In genomic region chr12:76196709-76197054, GRCm38 (mm10) we compare ENCODE assay signal across 8 mouse cellular contexts. TPM values are rescaled to one million over a fixed set of nuclear protein-coding genes. Genes with fewer than 3 reads are reported as not detected.
DNase-seq lines count a peak whose midpoint lies in the region; ATAC-seq and TF ChIP-seq lines count a peak whose summit lies in the region.

No protein-coding gene starts in this region.

- 5% methylated on average over 6 of the region's 6 CpGs for WGBS in forebrain, postnatal 0 days
- WGBS in lung, adult 2 months = 12% methylated on average over 6 of the region's 6 CpGs
- WGBS in olfactory bulb, adult 2 months = 7% methylated on average over 6 of the region's 6 CpGs
- WGBS in thymus, adult 2 months = 17% methylated on average over 6 of the region's 6 CpGs

- H3K4me1 ChIP-seq in ES-E14 (ENCODE audit: control insufficient read depth in 2 of 2, insufficient read depth in 2 of 2, low read length in 2 of 2, poor library complexity in 1 of 2) = peaks cover 0 to 6% of the 10 kb centered on the region in 2 experiments; a peak in 1 of 4 replicates
- H3K4me1 ChIP-seq in forebrain, postnatal 0 days (ENCODE audit: insufficient read depth) = peaks cover 9% of the 10 kb centered on the region; the same call in 1 of the 2 replicates
- H3K4me1 ChIP-seq in lung, adult 2 months (ENCODE audit: control insufficient read depth, insufficient read depth, low read length) = peaks cover 4% of the 10 kb centered on the region; the same call in 1 of the 2 replicates
- H3K4me1 ChIP-seq in olfactory bulb, adult 2 months (ENCODE audit: control insufficient read depth, insufficient read depth, low read length) = peaks cover 2% of the 10 kb centered on the region
- peaks cover 4% of the 10 kb centered on the region for H3K4me1 ChIP-seq in thymus, adult 2 months (replicated peaks; ENCODE audit: control insufficient read depth, insufficient read depth, low read length)

- H3K9ac ChIP-seq in ES-E14 (ENCODE audit: insufficient read depth, low read depth, low read length, poor library complexity, severe bottlenecking) = no peak overlapping the region
- peak overlapping the region; percentile 46; the same call in 1 of the 2 replicates for H3K9ac ChIP-seq in forebrain, postnatal 0 days

- H3K27ac ChIP-seq in ES-E14 (ENCODE audit: insufficient read depth, low read depth, low read length, poor library complexity, severe bottlenecking) = no peak overlapping the region
- no peak overlapping the region for H3K27ac ChIP-seq in forebrain, postnatal 0 days (ENCODE audit: low read depth, low read length)
- peak overlapping the region; percentile 56; the same call in 1 of the 2 replicates for H3K27ac ChIP-seq in layer of hippocampus, adult 2 months
- H3K27ac ChIP-seq in olfactory bulb, adult 2 months (ENCODE audit: insufficient read depth, low read depth, low read length) = no peak overlapping the region
- no peak overlapping the region for H3K27ac ChIP-seq in thymus, adult 2 months (ENCODE audit: control insufficient read depth, insufficient read depth, low read length)

- H3K36me3 ChIP-seq in ES-E14 (ENCODE audit: control insufficient read depth, insufficient read depth, low read length, poor library complexity, severe bottlenecking) = no peaks in the 10 kb centered on the region
- H3K36me3 ChIP-seq in forebrain, postnatal 0 days (ENCODE audit: insufficient read depth) = no peaks in the 10 kb centered on the region
- no peaks in the 10 kb centered on the region for H3K36me3 ChIP-seq in thymus, adult 2 months (ENCODE audit: control insufficient read depth, insufficient read depth, low read length)

- H3K4me3 ChIP-seq in ES-E14 (ENCODE audit: insufficient read depth in 1 of 2, low read depth in 1 of 2, low read length in 2 of 2, poor library complexity in 1 of 2, severe bottlenecking in 1 of 2) = peak overlapping the region in 1 of 2 experiments; percentile 46; a peak in 2 of 4 replicates
- H3K4me3 ChIP-seq in forebrain, postnatal 0 days (ENCODE audit: low read depth, low read length) = peak overlapping the region; percentile 30; the same call in 1 of the 2 replicates
- H3K4me3 ChIP-seq in layer of hippocampus, adult 2 months = peak overlapping the region; percentile 50
- H3K4me3 ChIP-seq in lung, adult 2 months (replicated peaks; ENCODE audit: extremely low read depth, low read depth, low read length) = no peak overlapping the region
- no peak overlapping the region for H3K4me3 ChIP-seq in olfactory bulb, adult 2 months (ENCODE audit: insufficient read depth, low read depth, low read length)
- H3K4me3 ChIP-seq in thymus, adult 2 months (ENCODE audit: control insufficient read depth, insufficient read depth, low read length) = no peak overlapping the region

- H3K4me2 ChIP-seq in forebrain, postnatal 0 days (ENCODE audit: low read depth) = peak overlapping the region; percentile 87

- TF ChIP-seq POLR2A in lung, adult 2 months (IDR thresholded peaks at IDR 0.05; ENCODE audit: borderline replicate concordance, extremely low read depth, low read depth, low read length) = no peak
- no peak for TF ChIP-seq POLR2A in olfactory bulb, adult 2 months (IDR thresholded peaks at IDR 0.05; ENCODE audit: insufficient read depth, low read depth, low read length)
- TF ChIP-seq POLR2A in thymus, adult 2 months (IDR thresholded peaks at IDR 0.05; ENCODE audit: control insufficient read depth, extremely low read depth, insufficient read depth, low read length, poor library complexity) = no peak

- ATAC-seq in forebrain, postnatal 0 days = peak; percentile 89

- in situ Hi-C loops in ES-E14 (cut with MboI; ENCODE audit: low sequenced_read_pairs in 2 of 2, unreplicated experiment in 2 of 2) = loop anchor here (10.0 to 25.0 kb wide), 3 partner anchors 182 to 409 kb away; no protein-coding TSS in a partner anchor

- H3K27me3 ChIP-seq in forebrain, postnatal 0 days (ENCODE audit: insufficient read depth, low read length) = no peaks in the 10 kb centered on the region
- no peaks in the 10 kb centered on the region for H3K27me3 ChIP-seq in thymus, adult 2 months (ENCODE audit: control insufficient read depth, insufficient read depth, low read length)

- no peak for DNase-seq in ES-E14 (ENCODE audit: low read depth, low spot score)
- DNase-seq in cerebellum, adult 18-20 months = peak; percentile 79 to 83
- peak; percentile 93 for DNase-seq in forebrain, postnatal 0 days
- DNase-seq in heart, postnatal 4 days = peak; percentile 81
- DNase-seq in layer of hippocampus, adult 2 months (ENCODE audit: low spot score in 2 of 2) = peak; percentile 79 to 82
- peak; percentile 68 for DNase-seq in lung, adult 2 months
- peak; percentile 74 for DNase-seq in thymus, adult 2 months

- TF ChIP-seq CTCF in forebrain, postnatal 0 days (IDR thresholded peaks at IDR 0.05; ENCODE audit: low read depth) = peak; percentile 91
- TF ChIP-seq CTCF in layer of hippocampus, adult 2 months (conservative IDR thresholded peaks at IDR 0.05) = peak; percentile 98
- TF ChIP-seq CTCF in lung, adult 2 months (IDR thresholded peaks at IDR 0.05; ENCODE audit: insufficient read depth, low read length) = peak; percentile 36; the same call in 1 of the 2 replicates
- peak; percentile 31; the same call in 1 of the 2 replicates for TF ChIP-seq CTCF in olfactory bulb, adult 2 months (IDR thresholded peaks at IDR 0.05; ENCODE audit: insufficient read depth, low read depth, low read length)
- TF ChIP-seq CTCF in thymus, adult 2 months (IDR thresholded peaks at IDR 0.05; ENCODE audit: borderline replicate concordance, control insufficient read depth, extremely low read depth, insufficient read depth, low read length, poor library complexity) = no peak

- H3K9me3 ChIP-seq in ES-E14 (ENCODE audit: control insufficient read depth, insufficient read depth, low read depth, low read length) = no peaks in the 10 kb centered on the region
- H3K9me3 ChIP-seq in forebrain, postnatal 0 days (ENCODE audit: low read length) = no peaks in the 10 kb centered on the region

TF ChIP-seq in ES-E14, 5 proteins besides CTCF, POLR2A, EP300 and RAD21:
- TF ChIP-seq MAFK (IDR thresholded peaks at IDR 0.05; ENCODE audit: insufficient read depth, low read depth, low read length) (no peak), ZC3H11A (IDR thresholded peaks at IDR 0.05; ENCODE audit: borderline replicate concordance, low read depth, low read length) (peak; percentile 72), HCFC1 (IDR thresholded peaks at IDR 0.05; ENCODE audit: borderline replicate concordance, insufficient read depth, low read length) (no peak)

RNA-seq across cellular contexts. Expression of gene Esr2, which starts 19.6 kb away (rescaled TPM):
- total RNA-seq in ES-E14 (2012; rRNA removed) = 0.16 and 0.22 TPM in 2 replicates
- 0.15 and 0.95 TPM in 2 replicates for total RNA-seq in forebrain, postnatal 0 days (2014; rRNA removed)
- 0.23 and 0.35 TPM in 2 replicates for polyA plus RNA-seq in forebrain, postnatal 0 days (2015; fragmentation: Nextera tagmentation; extraction: Ambion mirVana)
- total RNA-seq in heart, postnatal 4 days (2021) = under 1 TPM; 0.12 to 0.23 TPM
- under 1 TPM in 1 of 2 experiments, not detected in 1; 0.23 TPM for total RNA-seq in layer of hippocampus, adult 2 months (2021)
- 2.6 and 2.7 TPM in 2 replicates for polyA plus RNA-seq in lung, adult 2 months (2012; rRNA removed)
- not detected in 2 replicates for polyA plus RNA-seq in olfactory bulb, adult 2 months (2012; ENCODE audit: insufficient read depth, insufficient read length, low replicate concordance, missing spikeins)
- 0.08 and 0.38 TPM in 2 replicates for polyA plus RNA-seq in thymus, adult 2 months (2012; rRNA removed)

RNA-seq across cellular contexts. Expression of gene Tex21, which starts 49.9 kb away (rescaled TPM):
- 1.8 and 2.0 TPM in 2 replicates for total RNA-seq in ES-E14 (2012; rRNA removed)
- total RNA-seq in forebrain, postnatal 0 days (2014; rRNA removed) = not detected in 2 replicates
- not detected in 2 replicates for polyA plus RNA-seq in forebrain, postnatal 0 days (2015; fragmentation: Nextera tagmentation; extraction: Ambion mirVana)
- total RNA-seq in heart, postnatal 4 days (2021) = not detected
- total RNA-seq in layer of hippocampus, adult 2 months (2021) = not detected
- polyA plus RNA-seq in lung, adult 2 months (2012; rRNA removed) = not detected in 2 replicates
- polyA plus RNA-seq in olfactory bulb, adult 2 months (2012; ENCODE audit: insufficient read depth, insufficient read length, low replicate concordance, missing spikeins) = not detected in 2 replicates
- not detected in 2 replicates for polyA plus RNA-seq in thymus, adult 2 months (2012; rRNA removed)

RNA-seq across cellular contexts. Expression of gene Mthfd1, which starts 58.4 kb away (rescaled TPM):
- 182 and 198 TPM in 2 replicates for total RNA-seq in ES-E14 (2012; rRNA removed)
- total RNA-seq in forebrain, postnatal 0 days (2014; rRNA removed) = 22.8 and 26.2 TPM in 2 replicates
- polyA plus RNA-seq in forebrain, postnatal 0 days (2015; fragmentation: Nextera tagmentation; extraction: Ambion mirVana) = 19.1 and 25.2 TPM in 2 replicates
- 10 to 100 TPM; 35.0 to 37.4 TPM for total RNA-seq in heart, postnatal 4 days (2021)
- 10 to 100 TPM; 42.6 to 47.5 TPM for total RNA-seq in layer of hippocampus, adult 2 months (2021)
- polyA plus RNA-seq in lung, adult 2 months (2012; rRNA removed) = 69.8 and 96.2 TPM in 2 replicates
- polyA plus RNA-seq in olfactory bulb, adult 2 months (2012; ENCODE audit: insufficient read depth, insufficient read length, low replicate concordance, missing spikeins) = not detected in 2 replicates
- 20.9 and 28.6 TPM in 2 replicates for polyA plus RNA-seq in thymus, adult 2 months (2012; rRNA removed)

Comparison
In these comparisons a context has a peak if more than half of its experiments do, and no peak if none do; other contexts are left out.
1. H3K4me3 ChIP-seq: peak in forebrain, postnatal 0 days (single experiment) and layer of hippocampus, adult 2 months (single experiment); none in lung, adult 2 months (single experiment), olfactory bulb, adult 2 months (single experiment) and thymus, adult 2 months (single experiment).